In the genomic region with DNA sequence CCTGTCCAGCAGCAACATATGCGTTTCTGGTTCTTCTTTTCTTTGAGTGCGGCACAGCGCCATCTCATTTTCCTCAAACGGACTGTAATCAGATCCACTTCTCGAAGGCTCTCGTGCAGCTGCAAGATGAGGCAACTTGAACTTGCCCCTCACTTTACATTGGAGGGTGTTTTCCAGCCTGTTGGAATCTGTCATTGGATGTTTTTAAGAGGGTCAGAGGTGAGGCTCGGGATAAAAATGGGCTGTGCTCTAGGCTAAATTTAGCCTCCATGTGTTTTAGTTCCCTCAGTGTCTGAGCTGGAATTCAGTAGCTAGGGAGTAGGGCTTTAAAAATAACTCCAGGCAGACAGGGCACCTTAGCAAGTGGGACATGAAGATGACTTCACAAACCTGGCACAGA, we compare ENCODE assay signal across 11 mouse cellular contexts. TPM values are rescaled to one million over a fixed set of nuclear protein-coding genes. Genes with fewer than 3 reads are reported as not detected.
DNase-seq lines count a peak whose midpoint lies in the region; ATAC-seq lines count a peak whose summit lies in the region.
"Had no signal": no experiment of that assay in that cellular context is flagged by ENCODE, and none has a peak within 500 bp of the region (broad histone marks: within the 10 kb centered on the region; RNA-seq: fewer than 3 reads in every experiment).

No protein-coding gene starts in this region.

- peaks cover 21% of the 10 kb centered on the region for H3K4me1 ChIP-seq in embryonic facial prominence, embryonic 10.5 days
- H3K4me1 ChIP-seq in hindbrain, embryonic 16.5 days (ENCODE audit: control insufficient read depth, insufficient read depth, low read depth, low read length) = no peaks in the 10 kb centered on the region
- H3K4me1 ChIP-seq: liver, embryonic 12.5 days had no signal

- H3K4me3 ChIP-seq in embryonic facial prominence, embryonic 10.5 days = no peak overlapping the region
- H3K4me3 ChIP-seq in hindbrain, embryonic 16.5 days (ENCODE audit: low read length) = no peak overlapping the region
- H3K4me3 ChIP-seq: layer of hippocampus, adult 2 months; liver, embryonic 12.5 days; midbrain, embryonic 10.5 days had no signal

- WGBS in embryonic facial prominence, embryonic 10.5 days = 41% methylated on average over 7 of the region's 7 CpGs
- 75% methylated on average over 7 of the region's 7 CpGs for WGBS in hindbrain, embryonic 16.5 days

- H3K9me3 ChIP-seq in embryonic facial prominence, embryonic 10.5 days = no peaks in the 10 kb centered on the region
- H3K9me3 ChIP-seq in hindbrain, embryonic 16.5 days (ENCODE audit: control insufficient read depth, low read length) = no peaks in the 10 kb centered on the region
- H3K9me3 ChIP-seq: liver, embryonic 12.5 days; midbrain, embryonic 10.5 days had no signal

- no peak overlapping the region for H3K4me2 ChIP-seq in hindbrain, embryonic 16.5 days (ENCODE audit: low read length)
- H3K4me2 ChIP-seq: liver, embryonic 12.5 days had no signal

- H3K9ac ChIP-seq in hindbrain, embryonic 16.5 days (ENCODE audit: low read depth, low read length) = no peak overlapping the region
- H3K9ac ChIP-seq: liver, embryonic 12.5 days had no signal

- DNase-seq in left cerebral cortex, postnatal 25 days (ENCODE audit: low spot score in 2 of 2) = peak; percentile 7 to 36
- no peak for DNase-seq in left cerebral cortex, adult 18-20 months (ENCODE audit: low spot score in 2 of 2)
- peak; percentile 29 for DNase-seq in embryonic facial prominence, embryonic 10.5 days (ENCODE audit: low spot score)
- peak; percentile 63 to 65 for DNase-seq in heart, adult 9 months (ENCODE audit: low spot score in 2 of 2)
- DNase-seq in lung, postnatal 10 days = peak; percentile 10
- no peak for DNase-seq in thymus, postnatal 0 days (ENCODE audit: low spot score)
- DNase-seq: cerebellum, postnatal 14 days had no signal

- H3K27me3 ChIP-seq in embryonic facial prominence, embryonic 10.5 days (replicated peaks; ENCODE audit: low read depth, poor library complexity, severe bottlenecking) = peaks cover 81% of the 10 kb centered on the region
- peaks cover 2% of the 10 kb centered on the region for H3K27me3 ChIP-seq in hindbrain, embryonic 16.5 days (replicated peaks; ENCODE audit: control insufficient read depth, insufficient read depth, low read length)

- intact Hi-C loops in left cerebral cortex, postnatal 25 days (cut with DNase I) = no loop called here

- H3K27ac ChIP-seq in embryonic facial prominence, embryonic 10.5 days (replicated peaks) = no peak overlapping the region
- H3K27ac ChIP-seq in hindbrain, embryonic 16.5 days (ENCODE audit: low read depth, low read length) = no peak overlapping the region
- H3K27ac ChIP-seq: layer of hippocampus, adult 2 months; liver, embryonic 12.5 days; midbrain, embryonic 10.5 days had no signal

- no peak for ATAC-seq in hindbrain, embryonic 16.5 days
- ATAC-seq: liver, embryonic 12.5 days had no signal

- H3K36me3 ChIP-seq in embryonic facial prominence, embryonic 10.5 days (replicated peaks) = no peaks in the 10 kb centered on the region
- H3K36me3 ChIP-seq in hindbrain, embryonic 16.5 days (ENCODE audit: control insufficient read depth, insufficient read depth, low read length) = no peaks in the 10 kb centered on the region
- H3K36me3 ChIP-seq: liver, embryonic 12.5 days; midbrain, embryonic 10.5 days had no signal

RNA-seq across cellular contexts. Expression of a gene that starts 16.4 kb away (rescaled TPM):
- 1 to 10 TPM; 1.5 to 1.6 TPM for total RNA-seq in left cerebral cortex, postnatal 25 days (2021)
- total RNA-seq in left cerebral cortex, adult 18-20 months (2021) = under 1 TPM; 0.84 to 0.98 TPM
- 0.05 TPM in 1 of 2 replicates, not detected in the other for polyA plus RNA-seq in embryonic facial prominence, embryonic 10.5 days (2016; fragmentation: Nextera tagmentation; extraction: Ambion mirVana)
- polyA plus RNA-seq in hindbrain, embryonic 16.5 days (2015; fragmentation: Nextera tagmentation; extraction: Ambion mirVana) = 0.67 and 0.75 TPM in 2 replicates
- not detected in 2 replicates for polyA plus RNA-seq in thymus, postnatal 0 days (2015; fragmentation: Nextera tagmentation; extraction: Ambion mirVana)
- polyA plus RNA-seq: liver, embryonic 12.5 days had no signal

Comparison
In these comparisons a context has a peak if more than half of its experiments do, and no peak if none do; other contexts are left out.
1. DNase-seq: peak in left cerebral cortex, postnatal 25 days (2 of 2), embryonic facial prominence, embryonic 10.5 days (single experiment), heart, adult 9 months (2 of 2) and lung, postnatal 10 days (single experiment); none in left cerebral cortex, adult 18-20 months (0 of 2) and thymus, postnatal 0 days (single experiment).